9 mouse cellular contexts compared by ENCODE assay signal in genomic region chr10:24834634-24835371, GRCm38 (mm10). TPM values are rescaled to one million over a fixed set of nuclear protein-coding genes. Genes with fewer than 3 reads are reported as not detected.
DNase-seq lines count a peak whose midpoint lies in the region; ATAC-seq lines count a peak whose summit lies in the region.
"Had no signal": no experiment of that assay in that cellular context is flagged by ENCODE, and none has a peak within 500 bp of the region (broad histone marks: within the 10 kb centered on the region; RNA-seq: fewer than 3 reads in every experiment).

No protein-coding gene starts in this region.

- H3K27ac ChIP-seq in kidney, embryonic 15.5 days: 0 out of 2 replicates have a peak overlapping the region, but pooled peaks have one; percentile 41
- H3K27ac ChIP-seq in embryonic facial prominence, embryonic 12.5 days: peak overlapping the region; percentile 19; the same call in 1 of the 2 replicates
- H3K27ac ChIP-seq in intestine, embryonic 16.5 days (ENCODE audit: low read length): no peak overlapping the region
- no peak overlapping the region for H3K27ac ChIP-seq in neural tube, embryonic 12.5 days

- 0 out of 2 replicates have a peak overlapping the region, but pooled peaks have one; percentile 26 for H3K4me3 ChIP-seq in kidney, embryonic 15.5 days (replicated peaks)
- peak overlapping the region; percentile 19 for H3K4me3 ChIP-seq in embryonic facial prominence, embryonic 12.5 days
- peak overlapping the region; percentile 31 for H3K4me3 ChIP-seq in intestine, embryonic 16.5 days (ENCODE audit: low read length)
- H3K4me3 ChIP-seq in neural tube, embryonic 12.5 days: no peak overlapping the region

- peak overlapping the region; percentile 47 for H3K4me2 ChIP-seq in kidney, embryonic 15.5 days
- H3K4me2 ChIP-seq in embryonic facial prominence, embryonic 12.5 days (replicated peaks): peak overlapping the region; percentile 46
- H3K4me2 ChIP-seq in intestine, embryonic 16.5 days (ENCODE audit: low read depth, low read length): peak overlapping the region; percentile 44
- peak overlapping the region; percentile 52 for H3K4me2 ChIP-seq in neural tube, embryonic 12.5 days (replicated peaks)

- no peaks in the 10 kb centered on the region for H3K27me3 ChIP-seq in kidney, embryonic 15.5 days
- H3K27me3 ChIP-seq in embryonic facial prominence, embryonic 12.5 days: no peaks in the 10 kb centered on the region
- no peaks in the 10 kb centered on the region for H3K27me3 ChIP-seq in intestine, embryonic 16.5 days (replicated peaks; ENCODE audit: control insufficient read depth, insufficient read depth, low read length)
- no peaks in the 10 kb centered on the region for H3K27me3 ChIP-seq in neural tube, embryonic 12.5 days (replicated peaks)

- 10% methylated on average over 4 of the region's 4 CpGs for WGBS in kidney, embryonic 15.5 days
- WGBS in embryonic facial prominence, embryonic 12.5 days: 3% methylated on average over 4 of the region's 4 CpGs
- 23% methylated on average over 4 of the region's 4 CpGs for WGBS in intestine, embryonic 16.5 days
- WGBS in neural tube, embryonic 12.5 days: 15% methylated on average over 4 of the region's 4 CpGs

- H3K4me1 ChIP-seq in kidney, embryonic 15.5 days: peaks cover 22% of the 10 kb centered on the region
- peaks cover 16% of the 10 kb centered on the region; the same call in 1 of the 2 replicates for H3K4me1 ChIP-seq in embryonic facial prominence, embryonic 12.5 days
- peaks cover 14% of the 10 kb centered on the region for H3K4me1 ChIP-seq in intestine, embryonic 16.5 days (ENCODE audit: control insufficient read depth, insufficient read depth, low read length)
- peaks cover 16% of the 10 kb centered on the region; the same call in 1 of the 2 replicates for H3K4me1 ChIP-seq in neural tube, embryonic 12.5 days

- H3K9me3 ChIP-seq in kidney, embryonic 15.5 days (replicated peaks): no peaks in the 10 kb centered on the region
- no peaks in the 10 kb centered on the region for H3K9me3 ChIP-seq in embryonic facial prominence, embryonic 12.5 days
- no peaks in the 10 kb centered on the region for H3K9me3 ChIP-seq in intestine, embryonic 16.5 days (ENCODE audit: control insufficient read depth, low read length)
- no peaks in the 10 kb centered on the region for H3K9me3 ChIP-seq in neural tube, embryonic 12.5 days

- H3K9ac ChIP-seq in kidney, embryonic 15.5 days: 0 out of 2 replicates have a peak overlapping the region, but pooled peaks have one; percentile 4
- no peak overlapping the region for H3K9ac ChIP-seq in embryonic facial prominence, embryonic 12.5 days
- no peak overlapping the region; the same call in 1 of the 2 replicates for H3K9ac ChIP-seq in intestine, embryonic 16.5 days (ENCODE audit: low read depth, low read length)
- no peak overlapping the region for H3K9ac ChIP-seq in neural tube, embryonic 12.5 days

- peak; percentile 52; the same call in 1 of the 2 replicates for ATAC-seq in kidney, embryonic 15.5 days (replicated peaks; ENCODE audit: low FRiP score)
- no peak for ATAC-seq in embryonic facial prominence, embryonic 12.5 days (ENCODE audit: insufficient number of reproducible peaks, insufficient read depth, low FRiP score, low TSS enrichment)
- ATAC-seq in intestine, embryonic 16.5 days: no peak
- ATAC-seq in neural tube, embryonic 12.5 days (ENCODE audit: low FRiP score, low read depth): no peak

- H3K36me3 ChIP-seq in kidney, embryonic 15.5 days: no peaks in the 10 kb centered on the region
- H3K36me3 ChIP-seq in embryonic facial prominence, embryonic 12.5 days: no peaks in the 10 kb centered on the region
- no peaks in the 10 kb centered on the region for H3K36me3 ChIP-seq in intestine, embryonic 16.5 days (ENCODE audit: control insufficient read depth, insufficient read depth, low read length)
- H3K36me3 ChIP-seq in neural tube, embryonic 12.5 days: no peaks in the 10 kb centered on the region

- no peak for DNase-seq in kidney, adult 8-10 months
- DNase-seq in ovary, adult 18-20 months (ENCODE audit: low spot score): no peak
- DNase-seq in gastrocnemius, adult 18-20 months (ENCODE audit: low spot score): no peak
- DNase-seq in kidney, adult 9 months: no peak
- DNase-seq: right cerebral cortex, postnatal 25 days had no signal

RNA-seq across cellular contexts. Expression of gene Enpp3, which starts 7.8 kb away (rescaled TPM):
- 3.7 and 6.4 TPM in 2 replicates for polyA plus RNA-seq in kidney, embryonic 15.5 days (2015; fragmentation: Nextera tagmentation; extraction: Ambion mirVana)
- 6.2 and 8.1 TPM in 2 replicates for polyA plus RNA-seq in embryonic facial prominence, embryonic 12.5 days (2016; fragmentation: Nextera tagmentation; extraction: Ambion mirVana)
- 25.1 and 38.5 TPM in 2 replicates for polyA plus RNA-seq in intestine, embryonic 16.5 days (2015; fragmentation: Nextera tagmentation; extraction: Ambion mirVana)
- 6.6 and 6.8 TPM in 2 replicates for polyA plus RNA-seq in neural tube, embryonic 12.5 days (2016; fragmentation: Nextera tagmentation; extraction: Ambion mirVana)
- total RNA-seq in gastrocnemius, adult 18-20 months (2021): 1 to 10 TPM; 2.1 to 2.6 TPM

RNA-seq across cellular contexts. Expression of gene Med23, which starts 35.0 kb away (rescaled TPM):
- 22.3 and 23.3 TPM in 2 replicates for polyA plus RNA-seq in kidney, embryonic 15.5 days (2015; fragmentation: Nextera tagmentation; extraction: Ambion mirVana)
- polyA plus RNA-seq in embryonic facial prominence, embryonic 12.5 days (2016; fragmentation: Nextera tagmentation; extraction: Ambion mirVana): 33.6 and 38.9 TPM in 2 replicates
- 14.6 and 15.7 TPM in 2 replicates for polyA plus RNA-seq in intestine, embryonic 16.5 days (2015; fragmentation: Nextera tagmentation; extraction: Ambion mirVana)
- polyA plus RNA-seq in neural tube, embryonic 12.5 days (2016; fragmentation: Nextera tagmentation; extraction: Ambion mirVana): 28.1 and 33.5 TPM in 2 replicates
- total RNA-seq in gastrocnemius, adult 18-20 months (2021): 1 to 10 TPM; 7.1 to 9.4 TPM

Comparison
In these comparisons a context has a peak if more than half of its experiments do, and no peak if none do; other contexts are left out.
1. H3K27ac ChIP-seq: peak in kidney, embryonic 15.5 days (single experiment) and embryonic facial prominence, embryonic 12.5 days (single experiment); none in intestine, embryonic 16.5 days (single experiment) and neural tube, embryonic 12.5 days (single experiment).
2. Peak in every context shown above with its lines, with median percentiles within 50 percentile points of each other: H3K4me2 ChIP-seq.